Mouse (Mus musculus) spleen, adult 2 months (tissue): ENCODE measurements around the gene Cyp2d40. TPM values are rescaled to one million over a fixed set of nuclear protein-coding genes. Genes with fewer than 3 reads are reported as not detected.
"Not testable (repeated sequence)": the region's sequence is repeated elsewhere in the genome, so short reads cannot be mapped to it uniquely, and the experiment has no call there.

Experiments
- DNase-seq, 2 experiments: peaks; one replicate each; pipeline versions ENCODE4 v3.0.0 to v3.0.0-alpha.2; 2012 to 2021; ENCODE audit warnings: low spot score in 2 of 2, low read depth in 1 of 2
- H3K27ac ChIP-seq: fragments of 200-500 bp; 2 replicates; pipeline ENCODE4 v1.5.1; 2012; ENCODE audit warnings: low read length, inconsistent platforms; ENCODE audit not compliant: insufficient read depth
- H3K27me3 ChIP-seq: fragments of 200-500 bp; 2 replicates; pipeline ENCODE4 v1.6.1; 2012; ENCODE audit warnings: mild to moderate bottlenecking, moderate library complexity, low read length, inconsistent platforms; ENCODE audit not compliant: control insufficient read depth, insufficient read depth
- H3K36me3 ChIP-seq: fragments of 200-500 bp; 2 replicates; pipeline ENCODE4 v1.6.1; 2012; ENCODE audit warnings: mild to moderate bottlenecking, low read length, inconsistent platforms; ENCODE audit not compliant: control insufficient read depth, insufficient read depth
- H3K4me1 ChIP-seq: fragments of 200-500 bp; 2 replicates; pipeline ENCODE4 v1.6.1; 2011; ENCODE audit warnings: inconsistent platforms; ENCODE audit not compliant: control insufficient read depth, insufficient read depth, insufficient read length
- H3K4me3 ChIP-seq: fragments of 200-500 bp; 2 replicates; pipeline ENCODE4 v1.5.1; 2011; ENCODE audit warnings: mild to moderate bottlenecking, inconsistent platforms; ENCODE audit not compliant: insufficient read depth, insufficient read length; ENCODE audit errors: extremely low read depth
- CTCF ChIP-seq: fragments of 200-500 bp; IDR thresholded peaks from 2 replicates; pipeline ENCODE4 v1.5.1; 2011; ENCODE audit warnings: mild to moderate bottlenecking, inconsistent platforms; ENCODE audit not compliant: insufficient read depth, insufficient read length, insufficient replicate concordance; ENCODE audit errors: extremely low read depth
- POLR2A ChIP-seq: fragments of 200-500 bp; IDR thresholded peaks from 2 replicates; pipeline ENCODE4 v1.6.1; 2011; ENCODE audit warnings: low read depth, low read length, inconsistent platforms
- WGBS: fragments of 180-500 bp; shearing (Covaris S2); methylation state at CpG from one replicate; pipeline ENCODE4 v1.1.7; 2018; 5-methylcytosine and 5-hydroxymethylcytosine counted together
- polyA plus RNA-seq: library from polyadenylated mRNA; depleted of rRNA; stranded (reverse); fragments of >200 nt; gene quantifications from 2 replicates; pipeline ENCODE4 v1.2.3, GENCODE M21; 2012

The Cyp2d40 gene
- polyA plus RNA-seq, 1 experiment: not detected

- no peak for DNase-seq
- H3K27me3 ChIP-seq: no peaks in the 10 kb centered on the region
- no peak within 1 kb of the TSS for H3K27ac ChIP-seq
- 93% methylated on average over 5 of the region's 5 CpGs for WGBS
- H3K4me1 ChIP-seq: no peaks in the 10 kb centered on the region
- H3K36me3 ChIP-seq: no peaks in the 10 kb centered on the region
- H3K4me3 ChIP-seq: no peak within 1 kb of the TSS
- TF ChIP-seq POLR2A (no peak), CTCF (no peak)
Measured at GRCm38 (mm10) chr15:82794277-82794676, 30.3 kb upstream of the Cyp2d40 start, which contains the start of gene Cyp2d26. Cyp2d26 (minus strand) TSS chr15:82794294.

DNA sequence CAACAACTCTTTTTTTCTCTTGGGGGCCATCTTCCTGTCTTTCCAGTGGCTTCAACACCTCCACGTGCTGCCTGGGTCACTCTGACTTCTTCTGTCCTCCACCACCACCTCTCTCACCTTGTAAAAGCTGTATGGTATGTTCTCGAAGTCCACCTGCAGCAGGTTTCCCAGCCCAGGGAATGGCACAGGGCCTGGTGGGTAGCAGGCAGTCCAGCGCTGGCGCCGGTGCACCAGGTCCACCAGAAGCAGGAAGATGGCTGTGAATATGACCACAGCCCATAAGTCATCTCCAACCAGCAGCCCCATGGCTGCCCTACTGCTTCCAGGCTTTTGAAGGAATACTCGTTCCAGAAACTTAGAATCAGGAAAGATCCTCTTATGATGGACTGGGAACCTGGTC, 29.9 kb upstream of the Cyp2d40 start:
- no peak overlapping the region for H3K27ac ChIP-seq

GRCm38 (mm10) chr15:82793454-82793853, 29.5 kb upstream of the Cyp2d40 start:
- H3K4me1 ChIP-seq: no peaks in the 10 kb centered on the region
- TF ChIP-seq CTCF (no peak), POLR2A (no peak)
- H3K36me3 ChIP-seq: no peaks in the 10 kb centered on the region
- no peak overlapping the region for H3K27ac ChIP-seq
- H3K27me3 ChIP-seq: no peaks in the 10 kb centered on the region
- no peak for DNase-seq
- no peak overlapping the region for H3K4me3 ChIP-seq
- 37% methylated on average over 1 of the region's 1 CpGs for WGBS

More for the DNA sequence above, 29.9 kb upstream of the Cyp2d40 start:
- no peaks in the 10 kb centered on the region for H3K27me3 ChIP-seq
- TF ChIP-seq POLR2A (no peak), CTCF (no peak)
- no peak for DNase-seq
- H3K4me3 ChIP-seq: no peak overlapping the region
- no peaks in the 10 kb centered on the region for H3K36me3 ChIP-seq
- WGBS: 75% methylated on average over 6 of the region's 6 CpGs
- H3K4me1 ChIP-seq: no peaks in the 10 kb centered on the region

DNA sequence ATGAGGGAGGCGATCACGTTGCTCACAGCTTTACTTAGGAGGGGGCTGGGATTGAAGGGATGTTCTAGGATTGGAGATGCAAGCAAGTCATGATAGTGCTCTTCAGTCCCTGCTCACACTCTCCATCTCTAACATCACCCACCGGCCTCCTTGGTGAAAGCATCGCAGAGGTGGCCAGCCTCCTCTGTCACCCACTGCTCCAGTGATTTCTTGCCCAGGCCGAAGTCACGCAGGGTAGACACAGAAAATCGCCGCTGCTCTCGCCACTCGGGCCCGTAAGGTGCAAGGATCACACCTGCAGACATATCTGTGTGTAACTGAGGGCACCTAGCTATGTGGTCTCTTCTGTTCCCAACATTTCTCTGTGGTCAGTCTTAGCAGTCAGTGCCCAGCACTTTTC, 28.6 kb upstream of the Cyp2d40 start:
- Histone ChIP-seq H3K27me3 (no peaks in the 10 kb centered on the region), H3K4me3 (no peak overlapping the region), H3K4me1 (no peaks in the 10 kb centered on the region), H3K27ac (no peak overlapping the region), H3K36me3 (no peaks in the 10 kb centered on the region)
- DNase-seq: no peak
- TF ChIP-seq CTCF (no peak), POLR2A (no peak)
- WGBS: 88% methylated on average over 11 of the region's 11 CpGs

DNA sequence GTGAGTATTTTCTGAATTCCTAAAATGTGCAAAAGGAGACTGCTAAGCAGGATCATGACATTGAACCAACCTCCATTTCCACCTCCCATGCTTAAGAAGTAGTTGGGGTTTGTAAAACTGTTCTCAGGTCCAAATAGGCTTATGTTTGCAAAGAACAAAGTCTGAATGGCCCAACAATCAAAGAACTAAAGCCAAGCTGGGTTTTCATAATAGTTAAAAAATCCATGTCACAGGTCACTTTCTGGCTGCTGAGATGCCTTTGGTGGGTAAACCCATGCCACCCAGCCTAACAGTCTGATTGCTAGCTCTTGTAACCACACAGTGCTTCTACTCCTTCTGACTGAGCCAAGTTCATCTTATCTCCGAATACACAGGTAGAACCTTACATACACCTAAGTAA, 20.6 kb upstream of the Cyp2d40 start:
- Histone ChIP-seq H3K27me3 (no peaks in the 10 kb centered on the region), H3K36me3 (no peaks in the 10 kb centered on the region), H3K4me3 (no peak overlapping the region), H3K27ac (no peak overlapping the region), H3K4me1 (no peaks in the 10 kb centered on the region)
- no peak for DNase-seq
- WGBS: 77% methylated on average over 1 of the region's 1 CpGs
- TF ChIP-seq POLR2A (no peak), CTCF (no peak)

GRCm38 (mm10) chr15:82783800-82784199, 19.8 kb upstream of the Cyp2d40 start:
- Histone ChIP-seq H3K4me3 (no peak overlapping the region), H3K4me1 (no peaks in the 10 kb centered on the region), H3K27me3 (no peaks in the 10 kb centered on the region), H3K27ac (no peak overlapping the region), H3K36me3 (no peaks in the 10 kb centered on the region)
- 71% methylated on average over 1 of the region's 1 CpGs for WGBS
- TF ChIP-seq CTCF (no peak), POLR2A (no peak)
- DNase-seq: no peak

DNA sequence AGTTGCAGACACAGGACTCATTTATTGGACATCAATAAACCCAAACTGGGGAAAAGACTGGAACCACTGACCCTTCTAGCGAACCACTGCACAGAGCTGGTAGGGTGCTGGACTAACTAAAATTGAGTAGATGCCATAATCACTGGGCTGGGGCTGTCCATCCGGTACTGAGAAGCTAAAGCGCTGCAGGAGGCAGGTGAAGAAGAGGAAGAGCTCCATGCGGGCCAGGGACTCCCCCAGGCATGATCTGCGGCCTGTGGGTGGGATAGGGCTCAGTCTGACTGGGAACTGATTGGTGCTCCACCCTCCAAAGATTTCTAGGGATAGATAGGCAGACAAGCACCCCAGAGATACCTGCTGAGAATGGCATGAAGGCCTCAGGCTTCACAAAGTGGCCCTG, 13.9 kb upstream of the Cyp2d40 start:
- 86% methylated on average over 5 of the region's 5 CpGs for WGBS
- not testable (repeated sequence) for DNase-seq, H3K27me3 ChIP-seq, H3K27ac ChIP-seq, H3K4me1 ChIP-seq, H3K4me3 ChIP-seq, H3K36me3 ChIP-seq
